ENCODE assay signal across 9 mouse cellular contexts in the genomic region with DNA sequence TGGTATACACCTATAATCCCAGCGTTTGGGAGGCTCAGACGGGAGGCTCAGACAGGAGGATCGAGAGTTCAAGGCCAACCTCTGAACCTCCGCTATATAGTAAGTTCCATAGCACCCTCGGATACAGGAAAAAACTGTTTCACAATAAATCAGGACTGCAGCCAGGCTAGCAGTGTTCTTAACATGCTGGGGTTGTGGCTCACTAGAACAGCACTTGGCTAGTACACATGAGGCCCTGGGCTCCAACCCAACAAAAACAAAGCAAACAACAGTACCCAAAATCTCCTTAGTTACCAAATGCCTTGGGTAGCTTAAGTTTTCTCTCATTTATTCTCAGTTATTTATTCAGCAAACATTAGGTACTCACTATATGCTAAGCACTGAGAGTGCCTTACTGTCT. TPM values are rescaled to one million over a fixed set of nuclear protein-coding genes. Genes with fewer than 3 reads are reported as not detected.
DNase-seq lines count a peak whose midpoint lies in the region; ATAC-seq lines count a peak whose summit lies in the region.
"Had no signal": no experiment of that assay in that cellular context is flagged by ENCODE, and none has a peak within 500 bp of the region (broad histone marks: within the 10 kb centered on the region; RNA-seq: fewer than 3 reads in every experiment).

No protein-coding gene starts in this region.

- H3K27me3 ChIP-seq in embryonic facial prominence, embryonic 13.5 days: no peaks in the 10 kb centered on the region
- H3K27me3 ChIP-seq in embryonic facial prominence, embryonic 10.5 days (replicated peaks; ENCODE audit: low read depth, poor library complexity, severe bottlenecking): no peaks in the 10 kb centered on the region
- no peaks in the 10 kb centered on the region for H3K27me3 ChIP-seq in intestine, embryonic 15.5 days (replicated peaks)
- no peaks in the 10 kb centered on the region for H3K27me3 ChIP-seq in midbrain, embryonic 11.5 days (ENCODE audit: control insufficient read depth, insufficient read depth, low read length)

- WGBS in embryonic facial prominence, embryonic 13.5 days: 87% methylated on average over 5 of the region's 5 CpGs
- WGBS in embryonic facial prominence, embryonic 10.5 days: 93% methylated on average over 5 of the region's 5 CpGs
- 81% methylated on average over 5 of the region's 5 CpGs for WGBS in intestine, embryonic 15.5 days
- WGBS in midbrain, embryonic 11.5 days: 95% methylated on average over 5 of the region's 5 CpGs

- ATAC-seq in embryonic facial prominence, embryonic 13.5 days (ENCODE audit: insufficient number of reproducible peaks, insufficient read depth, low FRiP score, low TSS enrichment, low read depth): no peak
- no peak for ATAC-seq in intestine, embryonic 15.5 days
- no peak for ATAC-seq in midbrain, embryonic 11.5 days (ENCODE audit: low FRiP score)
- ATAC-seq: forebrain, embryonic 14.5 days had no signal

- H3K27ac ChIP-seq in embryonic facial prominence, embryonic 13.5 days: peak overlapping the region; percentile 66
- no peak overlapping the region for H3K27ac ChIP-seq in embryonic facial prominence, embryonic 10.5 days (replicated peaks)
- H3K27ac ChIP-seq in intestine, embryonic 15.5 days: peak overlapping the region; percentile 65
- H3K27ac ChIP-seq in midbrain, embryonic 11.5 days (ENCODE audit: low read depth, low read length): no peak overlapping the region

- H3K4me3 ChIP-seq in embryonic facial prominence, embryonic 13.5 days: no peak overlapping the region
- no peak overlapping the region for H3K4me3 ChIP-seq in embryonic facial prominence, embryonic 10.5 days
- no peak overlapping the region for H3K4me3 ChIP-seq in intestine, embryonic 15.5 days (replicated peaks)
- H3K4me3 ChIP-seq in midbrain, embryonic 11.5 days (ENCODE audit: low read depth, low read length): no peak overlapping the region

- H3K36me3 ChIP-seq in embryonic facial prominence, embryonic 13.5 days: peaks cover 14% of the 10 kb centered on the region; the same call in 1 of the 2 replicates
- H3K36me3 ChIP-seq in embryonic facial prominence, embryonic 10.5 days (replicated peaks): peaks cover 24% of the 10 kb centered on the region
- H3K36me3 ChIP-seq in intestine, embryonic 15.5 days: no peaks in the 10 kb centered on the region
- H3K36me3 ChIP-seq in midbrain, embryonic 11.5 days (ENCODE audit: control insufficient read depth, insufficient read depth, low read length): no peaks in the 10 kb centered on the region

- H3K4me2 ChIP-seq in embryonic facial prominence, embryonic 13.5 days: 0 out of 2 replicates have a peak overlapping the region, but pooled peaks have one; percentile 7
- no peak overlapping the region for H3K4me2 ChIP-seq in intestine, embryonic 15.5 days (replicated peaks)
- no peak overlapping the region for H3K4me2 ChIP-seq in midbrain, embryonic 11.5 days

- H3K4me1 ChIP-seq in embryonic facial prominence, embryonic 13.5 days: peaks cover 64% of the 10 kb centered on the region
- peaks cover 56% of the 10 kb centered on the region for H3K4me1 ChIP-seq in embryonic facial prominence, embryonic 10.5 days
- peaks cover 28% of the 10 kb centered on the region for H3K4me1 ChIP-seq in intestine, embryonic 15.5 days (replicated peaks)
- no peaks in the 10 kb centered on the region for H3K4me1 ChIP-seq in midbrain, embryonic 11.5 days (ENCODE audit: control insufficient read depth, insufficient read depth, low read length)

- H3K9ac ChIP-seq in embryonic facial prominence, embryonic 13.5 days: no peak overlapping the region
- no peak overlapping the region for H3K9ac ChIP-seq in intestine, embryonic 15.5 days
- H3K9ac ChIP-seq in midbrain, embryonic 11.5 days (ENCODE audit: low read length): no peak overlapping the region

- no peaks in the 10 kb centered on the region for H3K9me3 ChIP-seq in embryonic facial prominence, embryonic 13.5 days
- H3K9me3 ChIP-seq in embryonic facial prominence, embryonic 10.5 days: no peaks in the 10 kb centered on the region
- no peaks in the 10 kb centered on the region for H3K9me3 ChIP-seq in intestine, embryonic 15.5 days
- no peaks in the 10 kb centered on the region for H3K9me3 ChIP-seq in midbrain, embryonic 11.5 days (ENCODE audit: control insufficient read depth, low read length)

- no peak for DNase-seq in embryonic facial prominence, embryonic 10.5 days (ENCODE audit: low spot score)
- peak; percentile 65 to 71 for DNase-seq in right cerebral cortex, postnatal 10 days (ENCODE audit: low spot score in 2 of 2)
- DNase-seq in right cerebral cortex, postnatal 36 days (ENCODE audit: low spot score in 2 of 2): no peak
- DNase-seq in ovary, adult 18-20 months (ENCODE audit: low spot score): no peak
- DNase-seq in cerebellum, postnatal 14 days: no peak
- DNase-seq in midbrain, embryonic 11.5 days (ENCODE audit: low spot score, missing footprints): no peak

RNA-seq across cellular contexts. Expression of a gene that starts 21.7 kb away (rescaled TPM):
- 115 and 116 TPM in 2 replicates for polyA plus RNA-seq in embryonic facial prominence, embryonic 13.5 days (2015; fragmentation: Nextera tagmentation; extraction: Ambion mirVana)
- 69.3 and 69.7 TPM in 2 replicates for polyA plus RNA-seq in embryonic facial prominence, embryonic 10.5 days (2016; fragmentation: Nextera tagmentation; extraction: Ambion mirVana)
- 92.3 and 102 TPM in 2 replicates for polyA plus RNA-seq in intestine, embryonic 15.5 days (2015; fragmentation: Nextera tagmentation; extraction: Ambion mirVana)
- 32.7 and 44.1 TPM in 2 replicates for polyA plus RNA-seq in midbrain, embryonic 11.5 days (2014; fragmentation: Nextera tagmentation; extraction: Ambion mirVana)

Comparison
In these comparisons a context has a peak if more than half of its experiments do, and no peak if none do; other contexts are left out.
1. H3K27ac ChIP-seq: peak in embryonic facial prominence, embryonic 13.5 days (single experiment) and intestine, embryonic 15.5 days (single experiment); none in embryonic facial prominence, embryonic 10.5 days (single experiment) and midbrain, embryonic 11.5 days (single experiment).
2. DNase-seq: peak in right cerebral cortex, postnatal 10 days (2 of 2); none in embryonic facial prominence, embryonic 10.5 days (single experiment), right cerebral cortex, postnatal 36 days (0 of 2), ovary, adult 18-20 months (single experiment), cerebellum, postnatal 14 days (0 of 2) and midbrain, embryonic 11.5 days (single experiment).